Mouse (Mus musculus) thymus, adult 2 months (tissue): Measurements from ENCODE around the gene Rcor1. TPM values are rescaled to one million over a fixed set of nuclear protein-coding genes. Genes with fewer than 3 reads are reported as not detected.

Source experiments
- DNase-seq: peaks from one replicate; pipeline ENCODE4 v3.0.0; 2021
- H3K27ac ChIP-seq: fragments of 200-500 bp; 2 replicates; pipeline ENCODE4 v1.5.1; 2012; ENCODE audit warnings: low read length, control low read depth; ENCODE audit not compliant: control insufficient read depth, insufficient read depth
- H3K27me3 ChIP-seq: fragments of 200-500 bp; 2 replicates; pipeline ENCODE4 v1.6.1; 2012; ENCODE audit warnings: mild to moderate bottlenecking, low read length, moderate library complexity, mixed read lengths; ENCODE audit not compliant: control insufficient read depth, insufficient read depth
- H3K36me3 ChIP-seq: fragments of 200-500 bp; 2 replicates; pipeline ENCODE4 v1.6.1; 2012; ENCODE audit warnings: mild to moderate bottlenecking, low read length, moderate library complexity; ENCODE audit not compliant: control insufficient read depth, insufficient read depth
- H3K4me1 ChIP-seq: fragments of 200-500 bp; replicated peaks from 2 replicates; pipeline ENCODE4 v1.6.1; 2012; ENCODE audit warnings: low read length; ENCODE audit not compliant: control insufficient read depth, insufficient read depth
- H3K4me3 ChIP-seq: fragments of 200-500 bp; 2 replicates; pipeline ENCODE4 v1.5.1; 2012; ENCODE audit warnings: mild to moderate bottlenecking, low read length, control low read depth, moderate library complexity; ENCODE audit not compliant: control insufficient read depth, insufficient read depth
- CTCF ChIP-seq: fragments of 200-500 bp; IDR thresholded peaks from 2 replicates; pipeline ENCODE4 v1.5.1; 2012; ENCODE audit warnings: mild to moderate bottlenecking, control low read depth, low read length, moderate library complexity, borderline replicate concordance; ENCODE audit not compliant: control insufficient read depth, poor library complexity, insufficient read depth; ENCODE audit errors: extremely low read depth
- POLR2A ChIP-seq: fragments of 200-500 bp; IDR thresholded peaks from 2 replicates; pipeline ENCODE4 v1.6.1; 2012; ENCODE audit warnings: mild to moderate bottlenecking, low read length, control low read depth, moderate library complexity; ENCODE audit not compliant: control insufficient read depth, poor library complexity, insufficient read depth; ENCODE audit errors: extremely low read depth
- WGBS: fragments of 180-500 bp; shearing (Covaris S2); methylation state at CpG from one replicate; pipeline ENCODE4 v1.1.7; 2018; 5-methylcytosine and 5-hydroxymethylcytosine counted together
- polyA plus RNA-seq: library from polyadenylated mRNA; depleted of rRNA; stranded (reverse); fragments of >200 nt; gene quantifications from 2 replicates; pipeline ENCODE4 v1.2.3, GENCODE M21; 2012; rRNA removed

Rcor1 gene
- 21.9 and 24.4 TPM in 2 replicates for polyA plus RNA-seq

GRCm38 (mm10) chr12:111038976-111039612 is at the start of gene Rcor1:
Gene Rcor1 (plus strand): TSS chr12:111039351.
- WGBS = under 1% methylated on average over 70 of the region's 76 CpGs
- H3K4me1 ChIP-seq = peaks cover 14% of the 10 kb centered on the region
- peak; percentile 100 for DNase-seq
- H3K36me3 ChIP-seq = no peaks in the 10 kb centered on the region
- H3K27me3 ChIP-seq = no peaks in the 10 kb centered on the region
- H3K4me3 ChIP-seq = peak within 1 kb of the TSS; percentile 85
- 0 out of 2 replicates have a peak, but pooled peaks have one; percentile 39 for TF ChIP-seq POLR2A
- TF ChIP-seq CTCF = no peak
- peak within 1 kb of the TSS; percentile 66 for H3K27ac ChIP-seq

DNA sequence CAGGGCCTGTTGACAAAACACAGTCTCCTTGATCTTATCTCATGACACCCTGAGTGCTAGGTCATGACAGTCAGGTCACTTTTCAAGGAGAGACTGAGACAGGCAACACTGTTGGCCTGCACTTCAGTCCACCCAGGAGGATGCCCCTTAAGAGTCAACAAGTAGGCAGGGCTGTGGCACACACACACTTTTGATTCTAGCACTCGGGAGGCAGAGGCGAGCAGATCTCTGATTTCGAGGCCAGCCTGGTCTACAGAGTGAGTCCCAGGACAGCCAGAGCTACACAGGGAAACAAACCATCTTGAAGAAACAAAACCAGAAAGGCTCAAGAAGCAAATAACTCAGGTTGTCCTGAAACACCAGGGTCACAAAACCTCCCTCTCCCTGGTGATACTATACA is 49.7 kb upstream of the Rcor1 start:
- no peak for TF ChIP-seq POLR2A
- no peak for TF ChIP-seq CTCF
- no peaks in the 10 kb centered on the region for H3K36me3 ChIP-seq
- 95% methylated on average over 3 of the region's 3 CpGs for WGBS
- no peaks in the 10 kb centered on the region for H3K27me3 ChIP-seq
- no peak overlapping the region for H3K27ac ChIP-seq
- H3K4me1 ChIP-seq = peaks cover 4% of the 10 kb centered on the region; the same call in 1 of the 2 replicates
- no peak overlapping the region for H3K4me3 ChIP-seq
- no peak for DNase-seq

DNA sequence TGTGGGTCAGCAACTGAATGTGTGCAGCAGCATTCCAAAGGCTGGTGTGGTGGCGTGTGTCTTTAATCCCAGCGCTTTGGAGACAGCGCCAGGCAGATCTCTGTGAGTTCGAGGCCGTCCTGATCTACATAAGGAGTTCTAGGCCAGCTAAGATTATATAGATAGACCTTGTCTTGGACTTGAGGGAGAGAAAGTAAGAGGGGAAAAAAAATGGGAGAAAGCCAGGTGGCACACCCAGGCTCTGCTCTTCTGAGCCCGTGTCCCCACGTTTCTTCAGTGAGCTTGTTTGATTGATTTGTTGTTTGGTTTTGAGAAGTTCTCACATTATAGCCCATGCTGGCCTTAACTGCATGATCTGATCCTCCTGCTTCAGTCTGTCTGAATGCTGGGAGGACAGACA is 48.7 kb upstream of the Rcor1 start:
- Histone ChIP-seq H3K4me1 (peaks cover 4% of the 10 kb centered on the region; the same call in 1 of the 2 replicates), H3K4me3 (no peak overlapping the region), H3K27me3 (no peaks in the 10 kb centered on the region), H3K36me3 (no peaks in the 10 kb centered on the region), H3K27ac (no peak overlapping the region)
- DNase-seq = no peak
- TF ChIP-seq CTCF (no peak), POLR2A (no peak)
- WGBS = 97% methylated on average over 7 of the region's 7 CpGs

GRCm38 (mm10) chr12:110991361-110992127 is 47.6 kb upstream of the Rcor1 start:
- H3K36me3 ChIP-seq = no peaks in the 10 kb centered on the region
- H3K4me1 ChIP-seq = peaks cover 4% of the 10 kb centered on the region; the same call in 1 of the 2 replicates
- peak overlapping the region; percentile 12; the same call in 1 of the 2 replicates for H3K27ac ChIP-seq
- H3K27me3 ChIP-seq = no peaks in the 10 kb centered on the region
- TF ChIP-seq CTCF = peak; percentile 75; the same call in 1 of the 2 replicates
- TF ChIP-seq POLR2A = no peak
- WGBS = 4% methylated on average over 23 of the region's 23 CpGs
- H3K4me3 ChIP-seq = peak overlapping the region; percentile 60
- DNase-seq = peak; percentile 88

- H3K27me3 ChIP-seq = no peaks in the 10 kb centered on the region
- DNase-seq = peak; percentile 93
- H3K27ac ChIP-seq = peak overlapping the region; percentile 12; the same call in 1 of the 2 replicates
- H3K4me1 ChIP-seq = peaks cover 4% of the 10 kb centered on the region; the same call in 1 of the 2 replicates
- peak overlapping the region; percentile 60 for H3K4me3 ChIP-seq
- TF ChIP-seq CTCF = peak; percentile 99
- TF ChIP-seq POLR2A = no peak
- no peaks in the 10 kb centered on the region for H3K36me3 ChIP-seq
- under 1% methylated on average over 24 of the region's 24 CpGs for WGBS
Observed at GRCm38 (mm10) chr12:110992128-110992553, 47.0 kb upstream of the Rcor1 start.

- H3K4me3 ChIP-seq = no peak overlapping the region
- WGBS = 83% methylated on average over 12 of the region's 12 CpGs
- peaks cover 4% of the 10 kb centered on the region; the same call in 1 of the 2 replicates for H3K4me1 ChIP-seq
- H3K27ac ChIP-seq = no peak overlapping the region
- H3K27me3 ChIP-seq = no peaks in the 10 kb centered on the region
- DNase-seq = peak; percentile 20
- TF ChIP-seq POLR2A (no peak), CTCF (no peak)
- H3K36me3 ChIP-seq = no peaks in the 10 kb centered on the region
Observed at GRCm38 (mm10) chr12:110992771-110993170, 46.4 kb upstream of the Rcor1 start.
